Mouse (Mus musculus) heart, embryonic 14.5 days (tissue): ENCODE measurements at regions not wholly inside any gene's neighbourhood (a gene's known extent, or its start where the extent isn't known, plus 50 kb on each side); places are given as distances from the start of the nearest gene placed in this dataset.

Experiments used
- ATAC-seq: fragments of 200-750 bp; cut with Nextera tagmentation; 2 replicates; pipeline ENCODE4 v1.8.0; 2017; ENCODE audit warnings: low read depth, moderate TSS enrichment; ENCODE audit not compliant: insufficient number of reproducible peaks, insufficient read depth, low FRiP score
- H3K27ac ChIP-seq, 2 experiments: fragments of 200-500 bp in 1 of 2; fragments of 300-500 bp in 1 of 2; sonication (generic) in 1 of 2; replicated peaks in 1 of 2; 2 replicates each; pipeline ENCODE4 v1.5.1; 2012 to 2014; ENCODE audit warnings: low read depth in 2 of 2, low read length in 2 of 2, control low read depth in 1 of 2, mild to moderate bottlenecking in 1 of 2, mixed read lengths in 1 of 2; ENCODE audit not compliant: control insufficient read depth in 1 of 2, insufficient read depth in 1 of 2
- H3K27me3 ChIP-seq: fragments of 300-500 bp; sonication (generic); 2 replicates; pipeline ENCODE4 v1.6.1; 2014; ENCODE audit warnings: mild to moderate bottlenecking, low read length, control low read depth; ENCODE audit not compliant: control insufficient read depth, insufficient read depth
- H3K36me3 ChIP-seq: fragments of 300-500 bp; sonication (generic); 2 replicates; pipeline ENCODE4 v1.6.1; 2014; ENCODE audit warnings: mild to moderate bottlenecking, control low read depth, low read length, mixed read lengths; ENCODE audit not compliant: control insufficient read depth, insufficient read depth
- H3K4me1 ChIP-seq, 2 experiments: fragments of 200-500 bp in 1 of 2; fragments of 300-500 bp in 1 of 2; sonication (generic) in 1 of 2; 2 replicates each; pipeline ENCODE4 v1.6.1; 2012 to 2014; ENCODE audit warnings: low read length in 2 of 2, control low read depth in 1 of 2, mixed read lengths in 1 of 2; ENCODE audit not compliant: control insufficient read depth in 2 of 2, insufficient read depth in 2 of 2
- H3K4me2 ChIP-seq: fragments of 300-500 bp; sonication (generic); 2 replicates; pipeline ENCODE4 v1.6.1; 2014; ENCODE audit warnings: mild to moderate bottlenecking, low read length
- H3K4me3 ChIP-seq, 2 experiments: fragments of 200-500 bp in 1 of 2; fragments of 300-500 bp in 1 of 2; sonication (generic) in 1 of 2; 2 replicates each; pipeline ENCODE4 v1.5.1; 2012 to 2014; ENCODE audit warnings: low read length in 2 of 2, mild to moderate bottlenecking in 2 of 2, control low read depth in 1 of 2, low read depth in 1 of 2, moderate library complexity in 1 of 2; ENCODE audit not compliant: control insufficient read depth in 1 of 2, insufficient read depth in 1 of 2
- H3K9ac ChIP-seq: fragments of 300-500 bp; sonication (generic); 2 replicates; pipeline ENCODE4 v1.6.1; 2014; ENCODE audit warnings: mild to moderate bottlenecking, low read length
- H3K9me3 ChIP-seq: fragments of 300-500 bp; sonication (generic); 2 replicates; pipeline ENCODE4 v1.6.1; 2016; ENCODE audit warnings: low read length, control low read depth; ENCODE audit not compliant: control insufficient read depth
- WGBS: fragments of 180-500 bp; shearing (Covaris S2); extraction: QIAGEN DNeasy Blood & Tissue Kit; methylation state at CpG from one replicate; pipeline ENCODE4 v1.1.7; 2014; 5-methylcytosine and 5-hydroxymethylcytosine counted together

DNA sequence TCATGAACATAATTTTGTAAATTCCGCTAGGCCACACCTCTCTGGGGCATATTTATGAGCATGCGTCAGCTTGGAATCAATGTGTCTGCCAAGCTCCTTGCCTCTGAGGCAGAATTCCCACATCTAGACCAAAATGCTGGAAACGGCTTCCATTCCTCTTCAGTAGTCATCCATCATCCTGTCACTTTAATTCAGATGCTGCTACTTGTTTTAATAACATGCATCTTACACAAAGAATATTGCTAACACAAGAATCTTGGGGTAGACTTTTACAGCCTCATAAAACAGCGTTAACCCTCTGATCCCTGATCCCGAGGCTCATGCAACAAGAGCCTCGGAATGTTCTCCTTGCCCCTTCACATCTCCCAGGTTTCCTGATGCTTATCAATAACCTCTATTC is 442.7 kb upstream of the Etaa1 start:
- no peak for ATAC-seq
- H3K9me3 ChIP-seq: no peaks in the 10 kb centered on the region
- 77% methylated on average over 6 of the region's 6 CpGs for WGBS

DNA sequence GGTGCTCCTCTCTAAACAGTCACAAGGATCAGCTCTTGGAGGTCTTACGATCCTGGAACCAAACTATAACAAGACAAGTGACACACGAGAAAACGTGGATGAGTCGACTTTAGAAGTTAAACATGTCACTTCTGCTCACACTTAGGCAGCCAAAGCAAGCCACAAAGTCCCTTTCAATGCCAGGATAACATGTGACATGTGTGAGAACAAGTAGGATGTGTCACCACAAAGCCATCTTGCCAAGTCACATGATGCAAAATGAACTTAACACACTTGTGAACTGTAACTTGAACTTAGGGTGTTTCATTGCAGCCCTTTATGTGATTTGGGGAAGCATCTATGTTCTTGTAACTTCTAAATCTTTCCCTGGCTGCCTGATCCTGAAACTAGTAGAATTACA is 442.0 kb upstream of the Etaa1 start:
- Histone ChIP-seq H3K36me3 (no peaks in the 10 kb centered on the region), H3K27me3 (no peaks in the 10 kb centered on the region)

More for the DNA sequence above, 442.7 kb upstream of the Etaa1 start:
- Histone ChIP-seq H3K4me1 (no peaks in the 10 kb centered on the region), H3K27me3 (no peaks in the 10 kb centered on the region), H3K4me3 (no peak overlapping the region), H3K27ac (no peak overlapping the region), H3K4me2 (no peak overlapping the region), H3K9ac (no peak overlapping the region), H3K36me3 (no peaks in the 10 kb centered on the region)

DNA sequence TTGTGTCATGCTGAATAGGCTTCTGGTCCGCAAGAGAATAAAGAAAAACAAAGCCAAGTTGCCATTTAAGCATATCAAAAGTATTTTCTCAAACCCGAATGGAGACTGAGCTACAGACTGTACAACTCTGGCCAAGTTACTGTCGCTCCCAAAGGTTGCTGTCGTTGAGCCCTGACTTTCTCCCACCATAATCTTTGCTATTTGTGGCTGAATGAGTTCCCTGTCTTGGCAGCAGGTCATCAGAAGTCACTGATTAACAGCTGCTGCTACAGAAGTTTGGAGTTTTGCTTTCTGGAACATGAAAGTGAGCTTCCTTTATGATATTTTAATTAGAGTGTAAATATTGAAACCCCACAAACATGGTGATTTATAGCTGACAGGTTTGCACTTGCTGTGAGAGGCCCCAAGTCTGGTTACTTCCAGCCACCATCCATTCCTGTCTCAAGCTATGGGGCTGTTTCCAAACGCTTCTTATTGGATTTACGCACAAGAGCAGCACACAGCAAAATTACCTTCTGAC is 419.2 kb upstream of the Etaa1 start:
- H3K4me2 ChIP-seq: no peak overlapping the region
- H3K4me1 ChIP-seq: peaks cover 0 to 2% of the 10 kb centered on the region in 2 experiments; a peak in 1 of 4 replicates
- no peak overlapping the region for H3K9ac ChIP-seq
- H3K36me3 ChIP-seq: no peaks in the 10 kb centered on the region
- ATAC-seq: no peak
- H3K27me3 ChIP-seq: no peaks in the 10 kb centered on the region
- H3K9me3 ChIP-seq: no peaks in the 10 kb centered on the region
- no peak overlapping the region for H3K27ac ChIP-seq
- 62% methylated on average over 6 of the region's 6 CpGs for WGBS
- no peak overlapping the region for H3K4me3 ChIP-seq

More for the DNA sequence above, 442.0 kb upstream of the Etaa1 start:
- ATAC-seq: no peak
- no peak overlapping the region for H3K9ac ChIP-seq
- 62% methylated on average over 4 of the region's 4 CpGs for WGBS
- H3K4me1 ChIP-seq: no peaks in the 10 kb centered on the region
- H3K4me2 ChIP-seq: no peak overlapping the region
- H3K9me3 ChIP-seq: no peaks in the 10 kb centered on the region
- no peak overlapping the region for H3K27ac ChIP-seq
- H3K4me3 ChIP-seq: no peak overlapping the region

DNA sequence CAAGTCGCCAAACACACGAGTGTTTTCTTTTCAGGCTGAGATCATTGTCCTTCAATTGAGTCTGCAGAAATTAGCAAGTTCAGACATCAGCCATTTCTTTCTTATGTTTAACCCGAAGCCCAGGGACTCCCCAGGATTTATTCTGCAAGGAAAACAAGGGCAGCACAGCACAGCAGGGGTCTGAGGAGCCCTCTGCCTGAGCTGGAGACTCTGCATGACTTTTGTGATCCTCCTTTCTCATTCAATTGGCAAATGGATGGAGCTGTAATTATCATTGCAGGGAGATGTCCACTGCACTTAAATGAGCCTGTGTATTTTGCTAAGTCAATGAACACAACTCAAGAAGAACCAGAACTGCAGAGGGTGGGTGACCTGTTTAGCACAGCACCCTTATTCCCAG is 417.6 kb upstream of the Etaa1 start:
- Histone ChIP-seq H3K27ac (no peak overlapping the region), H3K4me2 (no peak overlapping the region), H3K9me3 (no peaks in the 10 kb centered on the region), H3K4me3 (no peak overlapping the region), H3K36me3 (no peaks in the 10 kb centered on the region), H3K27me3 (no peaks in the 10 kb centered on the region), H3K4me1 (peaks cover 0 to 2% of the 10 kb centered on the region in 2 experiments; a peak in 1 of 4 replicates), H3K9ac (no peak overlapping the region)
- 20% methylated on average over 3 of the region's 3 CpGs for whole genome bisulfite sequencing
- ATAC-seq: no peak

DNA sequence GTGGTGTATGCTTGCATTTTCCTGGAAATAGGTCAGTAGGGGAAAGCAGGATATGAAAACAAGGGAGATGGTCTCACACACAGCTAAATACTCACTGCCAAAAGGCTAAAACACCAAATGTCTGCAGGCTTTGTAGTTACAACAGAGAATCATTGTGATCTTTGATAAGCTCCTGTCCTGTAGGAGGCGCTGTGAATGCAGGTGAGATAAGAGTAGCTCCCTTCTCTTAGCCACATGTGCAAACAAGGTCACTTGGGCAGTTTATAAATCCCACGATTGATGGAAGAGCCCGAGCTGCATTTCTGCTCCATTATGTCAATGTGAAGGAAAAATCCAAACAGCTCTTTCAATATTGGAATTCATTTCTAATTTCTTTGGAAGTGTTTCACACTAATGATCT is 417.2 kb upstream of the Etaa1 start:
- ATAC-seq: no peak
- H3K27me3 ChIP-seq: no peaks in the 10 kb centered on the region
- H3K4me2 ChIP-seq: no peak overlapping the region
- H3K9ac ChIP-seq: no peak overlapping the region
- H3K27ac ChIP-seq: no peak overlapping the region
- H3K36me3 ChIP-seq: no peaks in the 10 kb centered on the region
- peaks cover 0 to 2% of the 10 kb centered on the region in 2 experiments; a peak in 1 of 4 replicates for H3K4me1 ChIP-seq
- 35% methylated on average over 3 of the region's 3 CpGs for WGBS
- H3K4me3 ChIP-seq: no peak overlapping the region
- H3K9me3 ChIP-seq: no peaks in the 10 kb centered on the region

DNA sequence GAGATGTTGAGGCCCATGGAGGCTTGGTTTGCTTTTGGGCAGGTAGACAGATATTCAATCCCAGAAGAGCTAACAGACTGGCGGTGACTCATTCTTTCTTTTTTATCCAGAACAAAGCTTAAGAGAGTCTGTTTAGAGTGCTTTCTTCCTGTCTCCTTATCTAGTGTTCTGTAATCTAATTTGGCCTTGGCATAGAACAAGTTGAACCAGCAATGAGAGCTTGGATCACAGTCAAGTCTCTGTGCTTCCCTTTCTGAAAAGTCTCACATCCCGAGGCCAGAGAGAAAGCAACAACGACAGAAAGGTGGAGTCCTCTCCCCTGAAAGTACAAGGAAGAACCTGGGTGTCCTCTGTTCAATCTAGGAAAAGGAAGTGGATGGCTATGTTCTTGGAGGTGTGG is 401.2 kb upstream of the Etaa1 start:
- Histone ChIP-seq H3K36me3 (no peaks in the 10 kb centered on the region), H3K27ac (no peak overlapping the region; a peak in 1 of 4 replicates), H3K4me3 (no peak overlapping the region), H3K4me1 (peaks cover 2 to 4% of the 10 kb centered on the region in 2 experiments; a peak in 2 of 4 replicates), H3K9ac (no peak overlapping the region), H3K9me3 (no peaks in the 10 kb centered on the region), H3K27me3 (no peaks in the 10 kb centered on the region), H3K4me2 (no peak overlapping the region)
- ATAC-seq: no peak
- 10% methylated on average over 3 of the region's 3 CpGs for WGBS

DNA sequence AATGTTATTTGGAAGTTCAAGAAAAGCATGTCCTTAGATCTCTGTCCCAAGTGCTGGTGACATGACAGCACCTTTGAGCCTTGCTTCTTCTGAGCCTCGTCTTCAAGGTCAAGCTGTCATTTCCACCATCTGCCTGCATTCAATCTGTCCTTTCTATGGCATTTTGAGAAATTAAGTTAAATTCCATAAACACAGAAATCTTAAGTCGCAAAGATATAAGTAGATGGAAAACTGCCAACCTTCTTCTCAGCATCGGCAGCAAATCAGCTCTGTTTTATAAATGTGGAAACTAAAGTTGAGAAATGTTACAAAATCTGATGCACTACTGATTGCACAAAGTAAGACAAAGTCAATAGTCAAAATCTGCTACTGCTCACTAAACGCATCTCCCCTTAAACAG is 400.5 kb upstream of the Etaa1 start:
- no peak overlapping the region for H3K27ac ChIP-seq
- H3K4me2 ChIP-seq: no peak overlapping the region
- no peak overlapping the region for H3K9ac ChIP-seq
- H3K27me3 ChIP-seq: no peaks in the 10 kb centered on the region
- no peak for ATAC-seq
- WGBS: 67% methylated on average over 4 of the region's 4 CpGs
- H3K4me3 ChIP-seq: no peak overlapping the region
- no peaks in the 10 kb centered on the region for H3K36me3 ChIP-seq
- no peaks in the 10 kb centered on the region for H3K9me3 ChIP-seq
- H3K4me1 ChIP-seq: peaks cover 2 to 4% of the 10 kb centered on the region in 2 experiments; a peak in 2 of 4 replicates

DNA sequence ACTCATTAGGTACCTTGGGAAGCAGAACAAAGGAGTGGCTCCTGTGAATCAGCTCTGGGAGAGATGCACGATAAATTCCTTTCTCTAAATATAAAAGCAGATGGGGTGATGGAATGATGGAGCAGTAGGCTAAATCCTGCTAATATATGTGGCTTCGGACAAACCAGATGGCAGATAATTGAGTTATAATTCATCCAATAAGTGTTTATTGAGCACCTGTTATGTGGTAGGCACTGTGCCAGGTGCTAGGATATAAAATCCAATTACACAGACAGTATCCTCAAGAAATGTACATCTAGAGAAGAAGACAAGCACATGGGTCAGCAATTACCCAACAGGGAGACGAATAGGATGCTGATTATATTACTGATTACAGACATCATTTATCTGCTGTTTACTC is 394.2 kb upstream of the Etaa1 start:
- 93% methylated on average over 3 of the region's 3 CpGs for WGBS
- Histone ChIP-seq H3K27ac (no peak overlapping the region), H3K27me3 (no peaks in the 10 kb centered on the region), H3K36me3 (no peaks in the 10 kb centered on the region), H3K9me3 (no peaks in the 10 kb centered on the region), H3K4me1 (no peaks in the 10 kb centered on the region), H3K9ac (no peak overlapping the region), H3K4me2 (no peak overlapping the region), H3K4me3 (no peak overlapping the region)
- no peak for ATAC-seq
